Mouse (Mus musculus): ENCODE data around the gene Dnaja3.

- TF ChIP-seq CTCF (IDR thresholded peaks at IDR 0.05; ENCODE audit: low read depth, low read length) (no peak), POLR2A (IDR thresholded peaks at IDR 0.05; ENCODE audit: borderline replicate concordance, low read depth, low read length) (no peak)
Observed at GRCm38 (mm10) chr16:4596836-4597235, 43.0 kb upstream of the Dnaja3 start.
